Mouse (Mus musculus) yolk sac, embryonic 10.5 days (tissue): ENCODE results near the gene Ctsd.
"Not testable (repeated sequence)": the region's sequence is repeated elsewhere in the genome, so short reads cannot be mapped to it uniquely, and the experiment has no call there.

Experiments used
- DNase-seq: peaks from one replicate; pipeline ENCODE4 v3.0.0-alpha.2; 2017; ENCODE audit warnings: low spot score

Gene Ctsd

DNA sequence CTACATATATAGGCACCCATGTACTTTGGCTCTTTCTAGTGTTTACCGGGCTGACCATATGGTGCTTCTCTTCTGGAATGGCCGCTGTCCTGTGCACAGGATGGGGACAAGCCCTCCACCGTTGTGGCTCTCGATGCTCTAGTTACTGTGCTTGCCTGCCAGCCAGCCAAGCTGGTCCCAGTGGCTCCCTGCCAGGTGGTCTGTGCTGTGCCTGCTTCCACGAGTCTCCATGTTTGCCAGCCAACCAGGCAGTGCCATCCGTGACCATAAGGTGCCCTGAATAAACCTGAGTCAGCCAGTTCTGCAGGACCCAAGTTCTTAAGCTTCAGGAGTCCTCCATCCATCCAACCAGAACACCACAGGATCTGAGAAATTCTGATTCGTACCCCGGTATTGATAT lies 52.7 kb downstream of the Ctsd start:
- no peak for DNase-seq

DNA sequence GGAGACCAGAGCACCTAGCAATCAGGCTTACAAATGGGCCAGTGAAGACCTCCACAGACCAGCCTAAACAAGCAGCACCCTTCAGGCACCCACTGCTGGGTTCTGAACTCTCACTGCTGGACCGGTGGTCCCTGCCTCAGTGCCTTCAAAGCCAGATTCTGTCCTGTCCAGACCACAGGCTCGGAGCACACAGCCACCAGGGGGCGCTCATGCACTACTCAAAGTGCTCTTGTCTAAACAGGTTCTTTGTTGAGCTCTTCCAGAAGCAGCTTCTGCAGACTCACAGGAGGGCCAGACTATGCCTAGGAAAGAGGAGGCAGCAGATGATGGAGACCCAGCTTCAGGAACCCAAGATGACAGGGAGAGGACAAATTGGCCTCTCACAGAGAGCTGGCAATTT lies 53.6 kb downstream of the Ctsd start:
- DNase-seq = peak; percentile 82

DNA sequence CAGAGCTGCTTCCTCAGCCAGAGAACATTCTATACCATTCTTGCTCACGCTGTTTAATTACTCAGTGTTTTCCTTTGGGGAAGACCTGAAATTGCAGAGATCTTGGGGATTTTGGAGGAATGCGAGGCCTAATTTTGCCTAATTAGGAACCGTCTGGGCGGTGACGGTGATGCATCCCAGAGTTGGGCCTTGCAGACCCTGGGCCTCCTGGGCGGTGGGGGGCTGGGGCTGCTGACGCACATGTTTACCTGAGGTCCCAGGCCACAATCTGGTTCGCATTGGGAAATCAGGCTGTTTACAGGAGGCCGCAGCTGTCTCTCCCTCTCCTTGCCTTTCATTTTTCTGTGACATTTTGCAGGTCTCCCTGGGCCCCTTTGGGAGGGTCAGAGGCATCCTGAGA lies 55.1 kb downstream of the Ctsd start:
- DNase-seq = not testable (repeated sequence)

DNA sequence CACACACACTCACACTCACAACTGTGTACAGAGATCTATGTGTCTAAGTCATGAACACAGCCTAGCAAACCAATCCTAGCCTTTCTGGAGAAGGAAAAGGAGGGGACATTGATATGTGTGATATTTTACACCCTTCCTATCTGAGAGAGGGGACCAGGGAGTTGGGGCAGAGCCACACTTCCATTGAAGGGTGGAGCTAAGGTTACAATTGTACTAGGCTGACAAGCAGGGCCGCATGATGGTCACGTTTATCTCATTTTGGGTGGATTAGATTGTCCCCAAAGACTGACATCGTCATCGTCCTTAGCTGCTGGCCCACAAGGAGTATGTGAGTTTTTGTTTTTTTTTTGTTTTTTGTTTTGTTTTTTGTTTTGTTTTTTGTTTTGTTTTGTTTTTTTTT lies 56.6 kb downstream of the Ctsd start:
- DNase-seq = no peak

DNA sequence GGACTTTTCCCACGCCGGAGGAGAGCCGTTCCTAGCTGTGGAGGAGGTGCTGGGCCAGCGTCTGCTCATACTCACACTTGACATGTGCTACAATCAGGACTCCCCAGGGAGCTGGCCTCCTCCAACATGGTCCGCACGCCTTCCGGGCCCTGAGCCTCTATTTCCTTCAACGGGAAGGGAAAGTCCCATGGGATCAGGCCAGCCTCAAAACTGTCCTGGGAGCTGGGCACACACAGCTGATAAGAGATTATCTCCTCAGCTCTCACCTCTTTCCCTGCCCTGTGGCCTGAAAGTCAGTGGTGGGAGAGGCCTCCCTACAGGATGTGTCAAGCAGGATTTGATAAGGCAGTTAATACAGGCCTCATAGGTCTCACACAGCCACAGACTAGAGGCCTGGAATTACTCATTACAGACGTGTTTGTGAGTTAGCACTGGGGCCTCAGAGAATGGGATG lies 57.5 kb downstream of the Ctsd start:
- DNase-seq = peak; percentile 73

DNA sequence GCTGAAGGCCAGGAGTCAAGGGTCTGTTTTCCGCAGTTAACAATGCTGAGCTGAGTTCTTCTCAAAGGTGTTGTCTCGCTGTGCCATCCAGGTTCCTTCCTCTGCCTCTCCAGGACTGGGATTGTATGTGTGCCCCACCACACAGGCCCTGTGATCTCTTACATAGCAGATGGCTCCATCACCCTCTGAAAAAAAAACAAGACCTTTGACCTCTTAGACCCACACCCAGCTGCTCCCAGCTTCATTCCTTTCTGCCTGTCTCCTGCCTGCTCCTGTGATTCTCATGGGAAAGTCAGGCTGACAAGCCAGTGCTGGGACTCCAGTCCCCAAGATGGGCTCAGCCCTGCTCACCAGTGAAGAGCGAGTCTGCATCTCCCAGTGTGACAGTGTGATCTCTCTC lies 59.3 kb downstream of the Ctsd start:
- peak; percentile 71 for DNase-seq

DNA sequence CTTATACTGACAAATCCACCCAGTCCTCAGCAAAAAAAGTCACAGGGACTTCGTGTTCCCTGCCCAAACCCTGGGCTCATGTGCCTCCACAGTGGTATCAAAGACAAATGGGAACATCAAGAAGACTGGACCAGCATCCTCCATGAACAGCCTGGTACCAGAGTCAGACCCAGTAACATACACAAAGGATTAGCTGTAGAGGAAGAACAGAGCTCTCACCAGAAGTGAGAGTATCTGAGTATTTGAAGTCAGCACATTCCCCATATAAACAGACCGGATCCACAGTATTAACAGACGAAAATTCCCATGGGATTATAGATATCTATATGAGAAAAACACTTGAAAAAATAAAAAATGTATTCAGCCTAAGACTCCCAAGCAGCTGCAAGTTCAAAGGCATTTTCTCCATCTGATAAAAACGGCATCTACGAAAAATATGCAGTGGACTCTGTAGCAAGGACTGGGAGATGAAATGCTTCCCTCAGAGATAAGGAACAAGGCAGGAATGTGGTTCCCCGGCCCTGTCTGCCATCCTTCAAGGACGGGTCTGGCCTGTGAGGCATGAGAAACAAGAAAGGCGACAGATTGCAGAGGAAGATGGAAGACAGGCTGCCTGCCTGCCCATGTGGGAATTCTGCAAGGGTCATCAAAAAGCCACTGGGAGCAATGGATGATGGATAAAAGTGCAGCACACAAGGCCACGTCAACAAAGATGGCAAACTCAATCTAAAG lies 61.0 kb downstream of the Ctsd start:
- peak; percentile 82 for DNase-seq
